Mouse (Mus musculus) limb, embryonic 14.5 days (tissue): ENCODE measurements around the gene Gcnt1. TPM values are rescaled to one million over a fixed set of nuclear protein-coding genes. Genes with fewer than 3 reads are reported as not detected.

Experiments
- ATAC-seq: fragments of 200-750 bp; cut with Nextera tagmentation; 2 replicates; pipeline ENCODE4 v1.8.0; 2017; ENCODE audit warnings: low read depth, moderate number of reproducible peaks, moderate TSS enrichment; ENCODE audit not compliant: low FRiP score
- DNase-seq: peaks from one replicate; pipeline ENCODE4 v3.0.0-alpha.2; 2015; ENCODE audit warnings: low spot score
- H3K27ac ChIP-seq: fragments of 300-500 bp; sonication (generic); replicated peaks from 2 replicates; pipeline ENCODE4 v1.5.1; 2014; ENCODE audit warnings: low read depth, mild to moderate bottlenecking, low read length, moderate library complexity, mixed read lengths
- H3K27me3 ChIP-seq: fragments of 300-500 bp; sonication (generic); 2 replicates; pipeline ENCODE4 v1.6.1; 2014; ENCODE audit warnings: low read length, mixed read lengths; ENCODE audit not compliant: control insufficient read depth, insufficient read depth
- H3K36me3 ChIP-seq: fragments of 300-500 bp; sonication (generic); 2 replicates; pipeline ENCODE4 v1.6.1; 2014; ENCODE audit warnings: mild to moderate bottlenecking, low read length, moderate library complexity, mixed read lengths; ENCODE audit not compliant: control insufficient read depth, insufficient read depth
- H3K4me1 ChIP-seq: fragments of 300-500 bp; sonication (generic); 2 replicates; pipeline ENCODE4 v1.6.1; 2014; ENCODE audit warnings: antibody characterized with exemption, low read length, mixed read lengths; ENCODE audit not compliant: control insufficient read depth, insufficient read depth
- H3K4me2 ChIP-seq: fragments of 300-500 bp; sonication (generic); replicated peaks from 2 replicates; pipeline ENCODE4 v1.6.1; 2014; ENCODE audit warnings: low read depth, mild to moderate bottlenecking, low read length, moderate library complexity; ENCODE audit not compliant: severe bottlenecking
- H3K4me3 ChIP-seq: fragments of 300-500 bp; sonication (generic); replicated peaks from 2 replicates; pipeline ENCODE4 v1.5.1; 2014; ENCODE audit warnings: low read length
- H3K9ac ChIP-seq: fragments of 300-500 bp; sonication (generic); 2 replicates; pipeline ENCODE4 v1.6.1; 2014; ENCODE audit warnings: mild to moderate bottlenecking, low read depth, low read length, moderate library complexity; ENCODE audit not compliant: severe bottlenecking
- H3K9me3 ChIP-seq: fragments of 300-500 bp; sonication (generic); 2 replicates; pipeline ENCODE4 v1.6.1; 2016; ENCODE audit warnings: low read length; ENCODE audit not compliant: control insufficient read depth
- POLR2A ChIP-seq: fragments of 200-500 bp; IDR thresholded peaks from 2 replicates; pipeline ENCODE4 v1.8.0; 2012; ENCODE audit warnings: inconsistent platforms, mild to moderate bottlenecking, moderate library complexity, borderline replicate concordance; ENCODE audit not compliant: insufficient read depth, insufficient read length; ENCODE audit errors: extremely low read depth
- WGBS: fragments of 180-500 bp; shearing (Covaris S2); extraction: QIAGEN DNeasy Blood & Tissue Kit; methylation state at CpG from one replicate; pipeline ENCODE4 v1.1.7; 2014; 5-methylcytosine and 5-hydroxymethylcytosine counted together
- polyA plus RNA-seq, 2 experiments: library from polyadenylated mRNA; depleted of rRNA in 1 of 2; stranded (reverse) in 1 of 2; unstranded in 1 of 2; fragments of >200 nt; fragmentation: Nextera tagmentation in 1 of 2; extraction: Ambion mirVana in 1 of 2; gene quantifications; 2 replicates each; pipeline versions ENCODE4 v1.2.1 to v1.2.3; 2012 to 2014

Gene Gcnt1
- polyA plus RNA-seq, 2 experiments, result 3.4 to 5.3 TPM

DNA sequence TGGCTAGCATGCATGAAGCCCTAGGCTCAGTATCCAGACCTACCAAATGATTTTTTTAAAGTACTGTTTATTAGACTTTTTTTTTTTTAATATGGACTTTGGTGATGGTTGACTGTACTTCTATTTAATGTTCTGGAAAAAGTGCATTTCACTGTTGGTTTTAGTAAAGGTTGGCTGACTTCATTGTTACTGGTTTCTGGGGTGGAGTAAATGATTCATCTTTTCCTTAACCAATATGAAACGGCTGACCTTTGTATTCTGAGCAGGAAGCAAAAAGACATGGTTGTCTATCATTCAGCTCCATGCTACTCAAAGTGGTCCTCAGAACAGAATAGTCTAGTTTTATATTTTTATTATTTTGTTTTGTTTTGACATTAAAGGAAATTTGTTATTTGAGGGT lies 12.8 kb upstream of the Gcnt1 start:
- ATAC-seq, result no peak
- no peak for DNase-seq
- Histone ChIP-seq H3K4me2 (no peak overlapping the region), H3K9ac (no peak overlapping the region), H3K9me3 (no peaks in the 10 kb centered on the region), H3K4me3 (no peak overlapping the region), H3K36me3 (no peaks in the 10 kb centered on the region), H3K4me1 (no peaks in the 10 kb centered on the region), H3K27me3 (no peaks in the 10 kb centered on the region), H3K27ac (no peak overlapping the region)
- TF ChIP-seq POLR2A, result no peak
- 76% methylated on average over 1 of the region's 1 CpGs for WGBS

DNA sequence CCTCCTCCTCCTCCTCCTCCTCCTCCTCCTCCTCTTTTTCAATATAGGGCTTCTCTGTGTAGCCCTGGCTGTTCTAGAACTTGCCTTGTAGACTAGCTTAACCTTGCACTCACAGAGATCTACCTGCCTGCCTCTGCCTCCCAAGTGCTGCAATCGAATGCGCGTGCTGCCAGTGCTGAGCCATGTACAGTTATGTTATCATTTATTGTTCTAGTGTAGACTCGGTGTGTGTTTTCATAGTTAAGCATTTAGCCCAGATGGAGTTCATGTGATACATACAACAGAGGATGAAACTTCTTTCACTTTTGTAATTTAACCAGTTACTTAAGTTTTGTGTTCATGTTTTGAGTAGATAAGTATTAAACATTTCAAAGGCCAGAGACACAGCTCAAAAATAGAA lies 12.4 kb upstream of the Gcnt1 start:
- Histone ChIP-seq H3K27ac (no peak overlapping the region), H3K9ac (no peak overlapping the region), H3K4me3 (no peak overlapping the region), H3K9me3 (no peaks in the 10 kb centered on the region), H3K27me3 (no peaks in the 10 kb centered on the region), H3K4me1 (no peaks in the 10 kb centered on the region), H3K4me2 (no peak overlapping the region), H3K36me3 (no peaks in the 10 kb centered on the region)
- DNase-seq (no peak), ATAC-seq (no peak)
- no peak for TF ChIP-seq POLR2A
- WGBS, result 86% methylated on average over 4 of the region's 4 CpGs

DNA sequence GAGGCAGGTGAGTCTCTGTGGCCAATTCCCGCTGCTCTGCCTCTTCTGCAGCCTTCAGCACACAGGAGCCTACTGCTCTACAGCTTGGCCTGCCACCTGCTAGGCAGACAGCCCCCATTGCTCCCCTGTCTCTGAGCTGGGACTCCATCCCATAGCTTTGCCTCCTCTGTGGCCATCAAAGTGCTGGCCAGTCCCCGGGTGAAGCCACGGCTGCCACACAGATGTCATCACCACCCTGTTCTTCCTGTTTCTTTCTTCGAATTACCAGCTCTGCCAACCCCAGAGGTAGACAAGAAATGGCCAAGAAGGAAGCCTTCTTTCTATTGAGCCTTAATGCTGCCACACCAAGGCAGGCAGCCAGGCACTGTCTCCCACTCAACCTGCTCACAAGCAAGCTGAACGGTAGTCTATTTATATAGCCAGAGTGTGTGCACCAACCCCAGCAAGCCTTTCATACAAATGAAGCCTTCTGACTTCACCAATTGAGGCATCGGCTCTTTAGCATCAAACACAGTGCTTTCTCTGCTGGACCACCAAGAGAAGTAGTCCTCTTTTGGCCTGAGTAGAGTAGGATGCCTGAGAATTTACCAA lies 10.3 kb upstream of the Gcnt1 start:
- no peaks in the 10 kb centered on the region for H3K4me1 ChIP-seq
- no peak overlapping the region for H3K4me3 ChIP-seq
- no peaks in the 10 kb centered on the region for H3K36me3 ChIP-seq
- H3K4me2 ChIP-seq, result no peak overlapping the region
- WGBS, result 88% methylated on average over 6 of the region's 6 CpGs
- no peaks in the 10 kb centered on the region for H3K9me3 ChIP-seq
- TF ChIP-seq POLR2A, result no peak
- no peak overlapping the region for H3K9ac ChIP-seq
- H3K27ac ChIP-seq, result no peak overlapping the region
- no peaks in the 10 kb centered on the region for H3K27me3 ChIP-seq
- ATAC-seq (no peak), DNase-seq (no peak)

DNA sequence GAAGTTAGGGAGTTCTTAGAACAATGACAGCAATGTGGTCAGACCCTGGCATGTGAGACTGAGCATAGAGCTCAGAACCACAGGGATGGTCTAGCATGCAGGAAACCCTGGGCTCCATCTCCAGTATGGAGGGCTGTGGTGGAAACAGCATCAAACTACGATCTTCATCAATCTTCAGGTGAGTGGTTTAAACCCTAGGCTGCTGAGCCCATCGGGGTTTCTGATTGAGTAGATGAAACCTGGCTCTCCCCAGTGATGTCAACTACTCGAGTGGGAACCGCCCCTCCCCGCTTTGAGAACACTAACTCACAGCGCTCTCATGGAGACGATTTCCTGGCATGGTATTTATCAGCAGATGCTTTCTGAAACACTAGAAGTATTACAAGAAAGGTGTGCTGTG lies 7.9 kb upstream of the Gcnt1 start:
- Histone ChIP-seq H3K27me3 (no peaks in the 10 kb centered on the region), H3K27ac (no peak overlapping the region), H3K9ac (no peak overlapping the region), H3K9me3 (no peaks in the 10 kb centered on the region), H3K4me2 (no peak overlapping the region), H3K4me3 (no peak overlapping the region), H3K36me3 (no peaks in the 10 kb centered on the region), H3K4me1 (no peaks in the 10 kb centered on the region)
- DNase-seq (no peak), ATAC-seq (no peak)
- no peak for TF ChIP-seq POLR2A
- 63% methylated on average over 7 of the region's 7 CpGs for WGBS

DNA sequence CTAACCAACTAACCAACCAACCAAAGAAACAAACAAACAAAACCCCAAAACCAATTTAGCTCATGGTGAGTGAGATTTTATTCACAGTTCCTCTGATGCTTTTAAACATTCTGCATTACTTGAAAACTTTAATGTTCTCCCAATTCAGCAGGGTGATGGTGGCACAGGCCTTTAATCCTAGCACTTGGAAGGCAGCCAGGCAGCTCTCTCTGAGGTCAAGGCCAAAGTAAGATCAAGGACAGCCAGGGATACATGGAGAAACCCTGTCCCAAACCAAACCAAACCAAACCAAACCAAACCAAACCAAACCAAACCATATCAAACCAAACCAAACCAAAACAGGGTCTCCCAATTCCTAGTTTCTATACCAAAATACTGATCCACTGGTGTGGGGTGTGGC lies 6.2 kb upstream of the Gcnt1 start:
- Histone ChIP-seq H3K27ac (no peak overlapping the region), H3K27me3 (no peaks in the 10 kb centered on the region), H3K4me1 (no peaks in the 10 kb centered on the region), H3K36me3 (no peaks in the 10 kb centered on the region), H3K4me2 (no peak overlapping the region), H3K4me3 (no peak overlapping the region), H3K9ac (no peak overlapping the region), H3K9me3 (no peaks in the 10 kb centered on the region)
- DNase-seq (no peak), ATAC-seq (no peak)
- TF ChIP-seq POLR2A, result no peak

DNA sequence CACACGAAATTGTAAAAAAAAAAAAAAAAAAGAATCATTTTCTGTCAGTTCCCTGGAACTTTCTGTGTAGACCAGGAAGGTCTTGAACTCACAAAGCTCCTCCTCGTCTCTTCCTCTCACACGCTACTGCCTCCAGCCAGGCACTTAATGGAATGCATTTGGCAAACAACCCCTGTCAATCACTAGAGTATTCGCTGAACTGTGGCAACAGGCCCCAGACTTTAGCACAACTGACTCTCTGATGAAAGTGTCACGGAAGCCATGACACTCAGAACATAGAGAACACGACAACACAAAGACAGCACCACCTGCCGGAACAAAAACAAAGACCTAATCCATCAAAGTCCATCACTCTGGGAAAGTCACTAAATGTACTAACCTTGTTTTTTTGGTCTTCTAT lies 3.1 kb downstream of the Gcnt1 start:
- Histone ChIP-seq H3K9ac (no peak overlapping the region), H3K9me3 (no peaks in the 10 kb centered on the region), H3K36me3 (no peaks in the 10 kb centered on the region), H3K27me3 (no peaks in the 10 kb centered on the region), H3K4me2 (no peak overlapping the region), H3K4me1 (no peaks in the 10 kb centered on the region), H3K4me3 (no peak overlapping the region), H3K27ac (no peak overlapping the region)
- DNase-seq, result no peak
- ATAC-seq, result no peak
- TF ChIP-seq POLR2A, result no peak
- WGBS, result 72% methylated on average over 7 of the region's 7 CpGs
